Mouse (Mus musculus) gastrocnemius, adult 2 months (tissue): ENCODE results near the gene Tpm3. TPM values are rescaled to one million over a fixed set of nuclear protein-coding genes. Genes with fewer than 3 reads are reported as not detected.
A peak's percentile ranks its signal among the peaks of the same experiment; 100 is the strongest.
"Not testable (repeated sequence)": the region's sequence is repeated elsewhere in the genome, so short reads cannot be mapped to it uniquely, and the experiment has no call there.

Source experiments
- DNase-seq: peaks from one replicate; pipeline ENCODE4 v3.0.0; 2022
- H3K27ac ChIP-seq: fragments of 200-600 bp; 2 replicates; pipeline ENCODE4 v1.8.1; 2022; ENCODE audit warnings: mild to moderate bottlenecking
- H3K4me3 ChIP-seq: fragments of 200-600 bp; 2 replicates; pipeline ENCODE4 v1.8.1; 2022; ENCODE audit warnings: mild to moderate bottlenecking, moderate library complexity
- CTCF ChIP-seq: fragments of 200-600 bp; IDR thresholded peaks from 2 replicates; pipeline ENCODE4 v1.8.1; 2022; ENCODE audit warnings: antibody characterized with exemption, mild to moderate bottlenecking, moderate library complexity
- intact Hi-C: fragments of 180-260 bp; cut with DNase I; formaldehyde crosslinking; loops from one replicate; pipeline ENCODE4 v1.15.1; 2025
- total RNA-seq, 2 experiments: library from RNA; stranded (reverse); gene quantifications; 2 replicates each; pipeline ENCODE4 v1.2.3; 2021

Tpm3 gene
- total RNA-seq, 2 experiments from 2014 or later = 428 to 1,099 TPM

- DNase-seq = no peak
- Histone ChIP-seq H3K27ac (peak overlapping the region; percentile 65), H3K4me3 (no peak overlapping the region; the same call in 1 of the 2 replicates)
- TF ChIP-seq CTCF = no peak
- intact Hi-C loops = no loop called here
Measured at GRCm38 (mm10) chr3:90086068-90086467, 13.6 kb downstream of the Tpm3 start.

GRCm38 (mm10) chr3:90088617-90089016 lies 16.2 kb downstream of the Tpm3 start:
- intact Hi-C loops = no loop called here
- Histone ChIP-seq H3K27ac (no peak overlapping the region), H3K4me3 (no peak overlapping the region)
- TF ChIP-seq CTCF = no peak
- DNase-seq = no peak

GRCm38 (mm10) chr3:90090892-90091291 lies 18.4 kb downstream of the Tpm3 start:
- no peak for TF ChIP-seq CTCF
- no peak overlapping the region for H3K4me3 ChIP-seq
- intact Hi-C loops = no loop called here
- no peak for DNase-seq
- H3K27ac ChIP-seq = no peak overlapping the region

GRCm38 (mm10) chr3:90094453-90094852 lies 22.0 kb downstream of the Tpm3 start:
- TF ChIP-seq CTCF = no peak
- no peak for DNase-seq
- H3K27ac ChIP-seq = no peak overlapping the region
- intact Hi-C loops = no loop called here
- no peak overlapping the region for H3K4me3 ChIP-seq

- no peak overlapping the region for H3K4me3 ChIP-seq
- no peak overlapping the region for H3K27ac ChIP-seq
- no peak for TF ChIP-seq CTCF
- intact Hi-C loops = no loop called here
- no peak for DNase-seq
Measured at GRCm38 (mm10) chr3:90097928-90098327, 25.5 kb downstream of the Tpm3 start.

- no peak for DNase-seq
- TF ChIP-seq CTCF = no peak
- intact Hi-C loops = no loop called here
Measured at GRCm38 (mm10) chr3:90101010-90101409, 28.6 kb downstream of the Tpm3 start.

GRCm38 (mm10) chr3:90101673-90102072 lies 29.2 kb downstream of the Tpm3 start:
- no peak for TF ChIP-seq CTCF
- no peak for DNase-seq
- intact Hi-C loops = no loop called here
- Histone ChIP-seq H3K27ac (no peak overlapping the region), H3K4me3 (no peak overlapping the region)

More at GRCm38 (mm10) chr3:90101010-90101409, 28.6 kb downstream of the Tpm3 start:
- Histone ChIP-seq H3K27ac (no peak overlapping the region), H3K4me3 (no peak overlapping the region)

GRCm38 (mm10) chr3:90102239-90102638 lies 29.8 kb downstream of the Tpm3 start:
- Histone ChIP-seq H3K27ac (no peak overlapping the region), H3K4me3 (no peak overlapping the region)
- intact Hi-C loops = no loop called here
- no peak for TF ChIP-seq CTCF
- no peak for DNase-seq

GRCm38 (mm10) chr3:90103176-90103575 lies 30.7 kb downstream of the Tpm3 start:
- no peak for DNase-seq
- intact Hi-C loops = no loop called here
- no peak for TF ChIP-seq CTCF
- Histone ChIP-seq H3K27ac (no peak overlapping the region), H3K4me3 (no peak overlapping the region)

GRCm38 (mm10) chr3:90103938-90104337 lies 31.5 kb downstream of the Tpm3 start, which contains the start of gene Nup210l:
Gene Nup210l, plus strand, starts transcription at chr3:90104132.
- H3K27ac ChIP-seq = no peak within 1 kb of the TSS
- no peak for DNase-seq
- TF ChIP-seq CTCF = no peak
- intact Hi-C loops = no loop called here
- H3K4me3 ChIP-seq = no peak within 1 kb of the TSS

GRCm38 (mm10) chr3:90111706-90112105 lies 39.3 kb downstream of the Tpm3 start:
- H3K4me3 ChIP-seq = no peak overlapping the region
- intact Hi-C loops = no loop called here
- TF ChIP-seq CTCF = no peak
- H3K27ac ChIP-seq = peak overlapping the region; percentile 48
- no peak for DNase-seq

GRCm38 (mm10) chr3:90114342-90114741 lies 41.9 kb downstream of the Tpm3 start:
- intact Hi-C loops = no loop called here
- TF ChIP-seq CTCF = peak; percentile 14; the same call in 1 of the 2 replicates
- no peak overlapping the region for H3K4me3 ChIP-seq
- H3K27ac ChIP-seq = no peak overlapping the region
- no peak for DNase-seq

- TF ChIP-seq CTCF = no peak
- H3K4me3 ChIP-seq = no peak overlapping the region
- H3K27ac ChIP-seq = no peak overlapping the region
- intact Hi-C loops = no loop called here
- no peak for DNase-seq
Measured at GRCm38 (mm10) chr3:90115526-90115925, 43.1 kb downstream of the Tpm3 start.

GRCm38 (mm10) chr3:90118132-90118790 lies 45.8 kb downstream of the Tpm3 start:
- TF ChIP-seq CTCF = no peak
- Histone ChIP-seq H3K4me3 (no peak overlapping the region), H3K27ac (no peak overlapping the region)
- peak; percentile 62 for DNase-seq
- intact Hi-C loops = no loop called here

GRCm38 (mm10) chr3:90122036-90122435 lies 49.6 kb downstream of the Tpm3 start:
- H3K4me3 ChIP-seq, DNase-seq, intact Hi-C loops, H3K27ac ChIP-seq: not testable (repeated sequence)
